Comparison of ENCODE assay signal across 9 mouse cellular contexts in genomic region chr4:59756332-59757082, GRCm38 (mm10). TPM values are rescaled to one million over a fixed set of nuclear protein-coding genes. Genes with fewer than 3 reads are reported as not detected.
DNase-seq lines count a peak whose midpoint lies in the region; ATAC-seq lines count a peak whose summit lies in the region.
"Had no signal": no experiment of that assay in that cellular context is flagged by ENCODE, and none has a peak within 500 bp of the region (broad histone marks: within the 10 kb centered on the region; RNA-seq: fewer than 3 reads in every experiment).

No protein-coding gene starts in this region.

- H3K4me1 ChIP-seq in heart, embryonic 11.5 days (ENCODE audit: control insufficient read depth, insufficient read depth, low read length): no peaks in the 10 kb centered on the region

- no peak overlapping the region for H3K4me2 ChIP-seq in heart, embryonic 11.5 days
- H3K4me2 ChIP-seq: embryonic facial prominence, embryonic 12.5 days had no signal

- intact Hi-C loops in left cerebral cortex, postnatal 36 days (cut with DNase I): loop anchor here (5.0 kb wide), 1 partner anchor 129 kb away; the partner anchor contains the start of gene E130308A19Rik

- peak; percentile 96 for DNase-seq in heart, adult 11 months
- peak; percentile 77 for DNase-seq in adrenal gland, adult 8-10 months
- DNase-seq in kidney, adult 8-10 months: peak; percentile 65 to 71
- peak; percentile 59 to 65 for DNase-seq in left cerebral cortex, postnatal 36 days (ENCODE audit: low spot score in 2 of 2)
- peak; percentile 38 for DNase-seq in urinary bladder, postnatal 10 days (ENCODE audit: low spot score)

- peaks cover 3% of the 10 kb centered on the region; the same call in 1 of the 2 replicates for H3K36me3 ChIP-seq in heart, embryonic 11.5 days (ENCODE audit: control insufficient read depth, insufficient read depth, low read length)

- no peaks in the 10 kb centered on the region for H3K27me3 ChIP-seq in heart, embryonic 11.5 days (ENCODE audit: control insufficient read depth, insufficient read depth, low read length)
- H3K27me3 ChIP-seq: embryonic facial prominence, embryonic 12.5 days had no signal

- H3K4me3 ChIP-seq in heart, embryonic 11.5 days (ENCODE audit: low read depth, low read length): no peak overlapping the region
- H3K4me3 ChIP-seq: embryonic facial prominence, embryonic 12.5 days had no signal

- H3K9me3 ChIP-seq in heart, embryonic 11.5 days (replicated peaks; ENCODE audit: control insufficient read depth, low read length): no peaks in the 10 kb centered on the region
- H3K9me3 ChIP-seq: embryonic facial prominence, embryonic 12.5 days had no signal

- H3K27ac ChIP-seq in heart, embryonic 11.5 days (ENCODE audit: low read depth, low read length): no peak overlapping the region
- H3K27ac ChIP-seq: embryonic facial prominence, embryonic 12.5 days had no signal

- WGBS in heart, embryonic 11.5 days (ENCODE audit: insufficient replicate concordance): 78% methylated on average over 9 of the region's 9 CpGs

- H3K9ac ChIP-seq in heart, embryonic 11.5 days (ENCODE audit: low read depth, low read length): no peak overlapping the region
- H3K9ac ChIP-seq: embryonic facial prominence, embryonic 12.5 days had no signal

- ATAC-seq in heart, embryonic 11.5 days (replicated peaks; ENCODE audit: insufficient number of reproducible peaks, low FRiP score, low TSS enrichment): no peak
- peak; percentile 94 for ATAC-seq in frontal cortex, adult (ENCODE audit: low TSS enrichment)
- no peak for ATAC-seq in monocyte, adult 5-6 weeks (replicated peaks; ENCODE audit: insufficient number of reproducible peaks, low FRiP score, low TSS enrichment, poor library complexity, severe bottlenecking)

RNA-seq across cellular contexts. Expression of gene Inip, which starts 44.9 kb away (rescaled TPM):
- polyA plus RNA-seq in heart, embryonic 11.5 days (2014; fragmentation: Nextera tagmentation; extraction: Ambion mirVana): 49.4 and 50.4 TPM in 2 replicates
- 10 to 100 TPM; 17.8 to 24.3 (median 19.9) TPM for total RNA-seq in adrenal gland, adult 8-10 months (2022)
- total RNA-seq in left cerebral cortex, postnatal 36 days (2021): 10 to 100 TPM; 21.3 to 23.5 TPM
- total RNA-seq in monocyte, adult 5-6 weeks (2017): 35.3 to 39.1 TPM (median 36.2 TPM) in 3 replicates

RNA-seq across cellular contexts. Expression of gene Snx30, which starts 49.1 kb away (rescaled TPM):
- polyA plus RNA-seq in heart, embryonic 11.5 days (2014; fragmentation: Nextera tagmentation; extraction: Ambion mirVana): 4.9 and 5.7 TPM in 2 replicates
- total RNA-seq in adrenal gland, adult 8-10 months (2022): 10 to 100 TPM in 1 of 4 experiments, 1 to 10 TPM in 3; 6.6 to 10.2 (median 8.9) TPM
- 10 to 100 TPM; 31.8 to 33.8 TPM for total RNA-seq in left cerebral cortex, postnatal 36 days (2021)
- 23.1 to 30.4 TPM (median 26.6 TPM) in 3 replicates for total RNA-seq in monocyte, adult 5-6 weeks (2017)

Comparison
In these comparisons a context has a peak if more than half of its experiments do, and no peak if none do; other contexts are left out.
1. DNase-seq: peak in every context shown above with its lines; median percentile 96 in heart, adult 11 months; 77 in adrenal gland, adult 8-10 months; 68 in kidney, adult 8-10 months; 62 in left cerebral cortex, postnatal 36 days; 38 in urinary bladder, postnatal 10 days.